ENCODE assay signal across 17 mouse cellular contexts in the genomic region with DNA sequence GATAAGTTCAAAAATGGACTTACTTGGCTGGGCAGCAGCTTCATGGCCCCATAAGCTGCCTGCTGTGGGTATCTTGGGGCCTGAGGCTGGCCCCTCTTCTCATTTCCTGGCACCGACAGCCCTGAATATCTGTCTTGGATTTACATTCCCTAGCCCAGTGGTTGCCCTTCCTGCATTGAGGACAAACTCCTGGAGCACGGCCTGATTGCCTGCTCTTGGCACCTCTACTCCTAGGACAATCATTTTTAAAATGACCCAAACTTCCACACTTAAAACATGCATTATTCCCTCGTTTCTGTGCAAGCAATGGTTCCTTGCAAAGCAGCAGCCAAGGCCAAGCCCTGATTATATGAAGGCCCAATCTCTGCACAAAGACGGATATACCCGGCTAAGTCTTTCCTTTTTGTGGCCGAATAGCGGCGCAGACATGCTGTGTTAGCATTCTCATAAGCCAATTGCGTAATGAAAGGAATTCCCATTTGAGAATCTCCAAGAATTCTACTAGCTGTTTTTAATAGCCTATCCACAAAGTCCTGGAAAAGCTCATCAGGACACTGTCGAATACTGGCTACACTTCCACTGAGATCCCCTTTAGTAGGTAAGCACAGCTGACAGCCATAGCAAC. TPM values are rescaled to one million over a fixed set of nuclear protein-coding genes. Genes with fewer than 3 reads are reported as not detected.
DNase-seq lines count a peak whose midpoint lies in the region; ATAC-seq and TF ChIP-seq lines count a peak whose summit lies in the region.
"Had no signal": no experiment of that assay in that cellular context is flagged by ENCODE, and none has a peak within 500 bp of the region (broad histone marks: within the 10 kb centered on the region; RNA-seq: fewer than 3 reads in every experiment).

No protein-coding gene starts in this region.

- no peak; the same call in 1 of the 2 replicates for ATAC-seq in embryonic facial prominence, embryonic 14.5 days (ENCODE audit: low read depth)
- no peak for ATAC-seq in limb, embryonic 15.5 days (ENCODE audit: insufficient number of reproducible peaks, low FRiP score, low TSS enrichment, low read depth)
- no peak for ATAC-seq in neural tube, embryonic 15.5 days (ENCODE audit: low FRiP score)
- ATAC-seq in liver, postnatal 0 days = no peak

- H3K4me1 ChIP-seq in embryonic facial prominence, embryonic 14.5 days (ENCODE audit: control insufficient read depth, insufficient read depth, low read length) = no peaks in the 10 kb centered on the region
- no peaks in the 10 kb centered on the region for H3K4me1 ChIP-seq in embryonic facial prominence, embryonic 10.5 days
- no peaks in the 10 kb centered on the region for H3K4me1 ChIP-seq in limb, embryonic 15.5 days
- H3K4me1 ChIP-seq in neural tube, embryonic 15.5 days = no peaks in the 10 kb centered on the region
- H3K4me1 ChIP-seq in liver, postnatal 0 days (ENCODE audit: insufficient read depth) = 0 out of 2 replicates have a peak, but pooled peaks cover 5% of the 10 kb centered on the region
- H3K4me1 ChIP-seq: hindbrain, embryonic 10.5 days; midbrain, embryonic 10.5 days had no signal

- no peak overlapping the region for H3K4me2 ChIP-seq in embryonic facial prominence, embryonic 14.5 days (ENCODE audit: low read depth, low read length)
- H3K4me2 ChIP-seq in limb, embryonic 15.5 days = no peak overlapping the region
- no peak overlapping the region for H3K4me2 ChIP-seq in neural tube, embryonic 15.5 days
- H3K4me2 ChIP-seq in liver, postnatal 0 days (ENCODE audit: low read depth, low read length) = no peak overlapping the region
- H3K4me2 ChIP-seq: liver, embryonic 11.5 days had no signal

- H3K27me3 ChIP-seq in embryonic facial prominence, embryonic 14.5 days (replicated peaks; ENCODE audit: control insufficient read depth, insufficient read depth, low read length) = no peaks in the 10 kb centered on the region
- H3K27me3 ChIP-seq in embryonic facial prominence, embryonic 10.5 days (replicated peaks; ENCODE audit: low read depth, poor library complexity, severe bottlenecking) = no peaks in the 10 kb centered on the region
- H3K27me3 ChIP-seq in limb, embryonic 15.5 days = no peaks in the 10 kb centered on the region
- H3K27me3 ChIP-seq in neural tube, embryonic 15.5 days (replicated peaks) = no peaks in the 10 kb centered on the region
- no peaks in the 10 kb centered on the region for H3K27me3 ChIP-seq in liver, postnatal 0 days (ENCODE audit: insufficient read depth, low read length)

- H3K27ac ChIP-seq in embryonic facial prominence, embryonic 14.5 days (replicated peaks; ENCODE audit: low read depth, low read length) = no peak overlapping the region
- no peak overlapping the region for H3K27ac ChIP-seq in embryonic facial prominence, embryonic 10.5 days (replicated peaks)
- H3K27ac ChIP-seq in layer of hippocampus, adult 2 months = peak overlapping the region; percentile 1; the same call in 1 of the 2 replicates
- peak overlapping the region; percentile 13; the same call in 1 of the 2 replicates for H3K27ac ChIP-seq in limb, embryonic 15.5 days
- no peak overlapping the region for H3K27ac ChIP-seq in neural tube, embryonic 15.5 days (replicated peaks)
- no peak overlapping the region for H3K27ac ChIP-seq in liver, postnatal 0 days (ENCODE audit: low read depth)
- H3K27ac ChIP-seq: hindbrain, embryonic 10.5 days; left cerebral cortex, adult 2 months; midbrain, embryonic 10.5 days had no signal

- no peak overlapping the region for H3K4me3 ChIP-seq in embryonic facial prominence, embryonic 14.5 days (ENCODE audit: low read depth, low read length)
- H3K4me3 ChIP-seq in embryonic facial prominence, embryonic 10.5 days = no peak overlapping the region
- no peak overlapping the region for H3K4me3 ChIP-seq in layer of hippocampus, adult 2 months
- no peak overlapping the region for H3K4me3 ChIP-seq in limb, embryonic 15.5 days
- H3K4me3 ChIP-seq in neural tube, embryonic 15.5 days (replicated peaks) = no peak overlapping the region
- no peak overlapping the region for H3K4me3 ChIP-seq in liver, postnatal 0 days (ENCODE audit: low read depth, low read length)
- H3K4me3 ChIP-seq: erythroblast, embryonic 14.5 days; hindbrain, embryonic 10.5 days; left cerebral cortex, adult 2 months; midbrain, embryonic 10.5 days had no signal

- no peak for TF ChIP-seq EP300 in liver, postnatal 0 days (IDR thresholded peaks at IDR 0.05; ENCODE audit: low read depth)

- DNase-seq in embryonic facial prominence, embryonic 14.5 days (ENCODE audit: low spot score) = peak; percentile 27
- no peak for DNase-seq in embryonic facial prominence, embryonic 10.5 days (ENCODE audit: low spot score)
- DNase-seq in layer of hippocampus, adult 2 months (ENCODE audit: low spot score in 2 of 2) = no peak
- no peak for DNase-seq in layer of hippocampus, postnatal 14 days (ENCODE audit: low spot score in 2 of 2)
- DNase-seq in heart, adult 8-10 months (ENCODE audit: low spot score) = peak; percentile 54
- no peak for DNase-seq in liver, postnatal 0 days
- DNase-seq: B cell, adult 2 months; cerebellum, adult 18-20 months; retina, postnatal 1 day; thymus, postnatal 25 days had no signal

- WGBS in embryonic facial prominence, embryonic 14.5 days = 80% methylated on average over 10 of the region's 10 CpGs
- WGBS in embryonic facial prominence, embryonic 10.5 days = 90% methylated on average over 10 of the region's 10 CpGs
- WGBS in limb, embryonic 15.5 days = 77% methylated on average over 10 of the region's 10 CpGs
- 87% methylated on average over 10 of the region's 10 CpGs for WGBS in neural tube, embryonic 15.5 days
- WGBS in liver, postnatal 0 days (ENCODE audit: insufficient replicate concordance) = 75% methylated on average over 10 of the region's 10 CpGs

- H3K36me3 ChIP-seq in embryonic facial prominence, embryonic 14.5 days (ENCODE audit: control insufficient read depth, insufficient read depth, low read length) = no peaks in the 10 kb centered on the region
- H3K36me3 ChIP-seq in embryonic facial prominence, embryonic 10.5 days (replicated peaks) = 0 out of 2 replicates have a peak, but pooled peaks cover 6% of the 10 kb centered on the region
- H3K36me3 ChIP-seq in limb, embryonic 15.5 days = no peaks in the 10 kb centered on the region; the same call in 1 of the 2 replicates
- 0 out of 2 replicates have a peak, but pooled peaks cover 3% of the 10 kb centered on the region for H3K36me3 ChIP-seq in neural tube, embryonic 15.5 days
- no peaks in the 10 kb centered on the region for H3K36me3 ChIP-seq in liver, postnatal 0 days (replicated peaks; ENCODE audit: insufficient read depth, low read length)
- H3K36me3 ChIP-seq: hindbrain, embryonic 10.5 days had no signal

- no peak overlapping the region for H3K9ac ChIP-seq in embryonic facial prominence, embryonic 14.5 days (ENCODE audit: low read depth, low read length)
- H3K9ac ChIP-seq in limb, embryonic 15.5 days = no peak overlapping the region
- no peak overlapping the region for H3K9ac ChIP-seq in neural tube, embryonic 15.5 days (replicated peaks)
- H3K9ac ChIP-seq in liver, postnatal 0 days (replicated peaks) = no peak overlapping the region

- no peak for TF ChIP-seq CTCF in layer of hippocampus, adult 2 months (conservative IDR thresholded peaks at IDR 0.05)
- no peak for TF ChIP-seq CTCF in liver, postnatal 0 days (IDR thresholded peaks at IDR 0.05; ENCODE audit: low read depth)

- no peaks in the 10 kb centered on the region; the same call in 1 of the 2 replicates for H3K9me3 ChIP-seq in embryonic facial prominence, embryonic 14.5 days (ENCODE audit: control insufficient read depth, low read length)
- no peaks in the 10 kb centered on the region for H3K9me3 ChIP-seq in embryonic facial prominence, embryonic 10.5 days
- no peaks in the 10 kb centered on the region for H3K9me3 ChIP-seq in limb, embryonic 15.5 days
- H3K9me3 ChIP-seq in neural tube, embryonic 15.5 days (replicated peaks) = no peaks in the 10 kb centered on the region
- no peaks in the 10 kb centered on the region for H3K9me3 ChIP-seq in liver, postnatal 0 days (ENCODE audit: low read length)

RNA-seq across cellular contexts. Expression of a gene that starts 18.6 kb away (rescaled TPM):
- 27.1 and 28.6 TPM in 2 replicates for polyA plus RNA-seq in embryonic facial prominence, embryonic 14.5 days (2014; fragmentation: Nextera tagmentation; extraction: Ambion mirVana)
- 14.9 and 17.3 TPM in 2 replicates for polyA plus RNA-seq in embryonic facial prominence, embryonic 10.5 days (2016; fragmentation: Nextera tagmentation; extraction: Ambion mirVana)
- total RNA-seq in layer of hippocampus, adult 2 months (2021) = 10 to 100 TPM; 16.0 to 17.9 TPM
- 10 to 100 TPM; 21.8 to 23.5 TPM for total RNA-seq in layer of hippocampus, postnatal 14 days (2021)
- total RNA-seq in heart, adult 8-10 months (2022) = 10 to 100 TPM; 13.4 to 17.3 (median 16.6) TPM
- 22.7 and 26.2 TPM in 2 replicates for polyA plus RNA-seq in limb, embryonic 15.5 days (2015; fragmentation: Nextera tagmentation; extraction: Ambion mirVana)
- 22.0 and 23.6 TPM in 2 replicates for polyA plus RNA-seq in neural tube, embryonic 15.5 days (2015; fragmentation: Nextera tagmentation; extraction: Ambion mirVana)
- polyA plus RNA-seq in liver, postnatal 0 days (2015; fragmentation: Nextera tagmentation; extraction: Ambion mirVana) = 26.5 and 33.8 TPM in 2 replicates

Comparison
In these comparisons a context has a peak if more than half of its experiments do, and no peak if none do; other contexts are left out.
1. DNase-seq: peak in embryonic facial prominence, embryonic 14.5 days (single experiment) and heart, adult 8-10 months (single experiment); none in embryonic facial prominence, embryonic 10.5 days (single experiment), layer of hippocampus, adult 2 months (0 of 2), layer of hippocampus, postnatal 14 days (0 of 2) and liver, postnatal 0 days (single experiment).
2. H3K27ac ChIP-seq: peak in layer of hippocampus, adult 2 months (single experiment) and limb, embryonic 15.5 days (single experiment); none in embryonic facial prominence, embryonic 14.5 days (single experiment), embryonic facial prominence, embryonic 10.5 days (single experiment), neural tube, embryonic 15.5 days (single experiment) and liver, postnatal 0 days (single experiment).